Mouse (Mus musculus): ENCODE measurements around the gene Als2. TPM values are rescaled to one million over a fixed set of nuclear protein-coding genes. Genes with fewer than 3 reads are reported as not detected.
A peak's percentile ranks its signal among the peaks of the same experiment; 100 is the strongest.

Als2 gene
- polyA plus RNA-seq, 2 experiments = 3.7 to 4.1 TPM

- Histone ChIP-seq H3K4me1 (replicated peaks; ENCODE audit: control insufficient read depth in 2 of 2, insufficient read depth in 2 of 2, low read length in 1 of 2) (no peaks in the 10 kb centered on the region; a peak in 1 of 4 replicates), H3K9me3 (ENCODE audit: control insufficient read depth, low read length) (no peaks in the 10 kb centered on the region), H3K4me3 (ENCODE audit: insufficient read depth in 1 of 2, low read depth in 2 of 2, low read length in 2 of 2) (no peak overlapping the region), H3K9ac (replicated peaks) (no peak overlapping the region), H3K36me3 (replicated peaks; ENCODE audit: control insufficient read depth, insufficient read depth, low read depth) (no peaks in the 10 kb centered on the region), H3K27ac (no peak overlapping the region), H3K4me2 (ENCODE audit: low read depth) (no peak overlapping the region), H3K27me3 (ENCODE audit: control insufficient read depth, insufficient read depth, low read length) (no peaks in the 10 kb centered on the region)
- WGBS (ENCODE audit: insufficient replicate concordance) = 73% methylated on average over 7 of the region's 7 CpGs
- no peak for TF ChIP-seq EP300 (IDR thresholded peaks at IDR 0.05; ENCODE audit: low read depth)
- no peak for TF ChIP-seq CTCF (IDR thresholded peaks at IDR 0.05; ENCODE audit: low read depth)
- ATAC-seq (ENCODE audit: insufficient read depth) = no peak
- no peak for DNase-seq (ENCODE audit: low read depth in 3 of 3, low spot score in 3 of 3)
Observed at GRCm38 (mm10) chr1:59158498-59158897, 78.5 kb downstream of the Als2 start.

- H3K27me3 ChIP-seq (ENCODE audit: control insufficient read depth, insufficient read depth, low read length) = no peaks in the 10 kb centered on the region
- no peaks in the 10 kb centered on the region for H3K4me1 ChIP-seq (replicated peaks; ENCODE audit: control insufficient read depth in 2 of 2, insufficient read depth in 2 of 2, low read length in 1 of 2)
- ATAC-seq (ENCODE audit: insufficient read depth) (no peak), DNase-seq (ENCODE audit: low read depth in 3 of 3, low spot score in 3 of 3) (no peak)
- H3K4me2 ChIP-seq (ENCODE audit: low read depth) = no peak overlapping the region
- WGBS (ENCODE audit: insufficient replicate concordance) = 68% methylated on average over 4 of the region's 4 CpGs
- H3K9me3 ChIP-seq (ENCODE audit: control insufficient read depth, low read length) = no peaks in the 10 kb centered on the region
- H3K9ac ChIP-seq (replicated peaks) = no peak overlapping the region
- H3K36me3 ChIP-seq (replicated peaks; ENCODE audit: control insufficient read depth, insufficient read depth, low read depth) = no peaks in the 10 kb centered on the region
- no peak overlapping the region for H3K27ac ChIP-seq
- no peak for TF ChIP-seq EP300 (IDR thresholded peaks at IDR 0.05; ENCODE audit: low read depth)
- TF ChIP-seq CTCF (IDR thresholded peaks at IDR 0.05; ENCODE audit: low read depth) = no peak
- no peak overlapping the region for H3K4me3 ChIP-seq (ENCODE audit: insufficient read depth in 1 of 2, low read depth in 2 of 2, low read length in 2 of 2)
Observed at GRCm38 (mm10) chr1:59157846-59158245, 79.2 kb downstream of the Als2 start.

- no peaks in the 10 kb centered on the region for H3K36me3 ChIP-seq (replicated peaks; ENCODE audit: control insufficient read depth, insufficient read depth, low read depth)
- 62% methylated on average over 4 of the region's 4 CpGs for WGBS (ENCODE audit: insufficient replicate concordance)
Observed at GRCm38 (mm10) chr1:59152346-59152745, 84.7 kb downstream of the Als2 start.

GRCm38 (mm10) chr1:59150542-59150941, 86.5 kb downstream of the Als2 start:
- Histone ChIP-seq H3K27me3 (ENCODE audit: control insufficient read depth, insufficient read depth, low read length) (no peaks in the 10 kb centered on the region), H3K9ac (replicated peaks) (no peak overlapping the region), H3K36me3 (replicated peaks; ENCODE audit: control insufficient read depth, insufficient read depth, low read depth) (no peaks in the 10 kb centered on the region), H3K4me1 (replicated peaks; ENCODE audit: control insufficient read depth in 2 of 2, insufficient read depth in 2 of 2, low read length in 1 of 2) (peaks cover 0 to 2% of the 10 kb centered on the region in 2 experiments; a peak in 1 of 4 replicates), H3K27ac (no peak overlapping the region), H3K4me3 (ENCODE audit: insufficient read depth in 1 of 2, low read depth in 2 of 2, low read length in 2 of 2) (no peak overlapping the region), H3K9me3 (ENCODE audit: control insufficient read depth, low read length) (no peaks in the 10 kb centered on the region), H3K4me2 (ENCODE audit: low read depth) (no peak overlapping the region)
- ATAC-seq (ENCODE audit: insufficient read depth) (no peak), DNase-seq (ENCODE audit: low read depth in 3 of 3, low spot score in 3 of 3) (no peak)
- WGBS (ENCODE audit: insufficient replicate concordance) = 57% methylated on average over 5 of the region's 5 CpGs
- TF ChIP-seq EP300 (IDR thresholded peaks at IDR 0.05; ENCODE audit: low read depth) (no peak), CTCF (IDR thresholded peaks at IDR 0.05; ENCODE audit: low read depth) (no peak)

More at GRCm38 (mm10) chr1:59152346-59152745, 84.7 kb downstream of the Als2 start:
- Histone ChIP-seq H3K4me3 (ENCODE audit: insufficient read depth in 1 of 2, low read depth in 2 of 2, low read length in 2 of 2) (no peak overlapping the region), H3K4me1 (replicated peaks; ENCODE audit: control insufficient read depth in 2 of 2, insufficient read depth in 2 of 2, low read length in 1 of 2) (peaks cover 0 to 2% of the 10 kb centered on the region in 2 experiments; a peak in 1 of 4 replicates), H3K27ac (no peak overlapping the region), H3K9ac (replicated peaks) (no peak overlapping the region), H3K4me2 (ENCODE audit: low read depth) (no peak overlapping the region), H3K27me3 (ENCODE audit: control insufficient read depth, insufficient read depth, low read length) (no peaks in the 10 kb centered on the region), H3K9me3 (ENCODE audit: control insufficient read depth, low read length) (no peaks in the 10 kb centered on the region)
- DNase-seq (ENCODE audit: low read depth in 3 of 3, low spot score in 3 of 3) (no peak), ATAC-seq (ENCODE audit: insufficient read depth) (no peak)
- TF ChIP-seq EP300 (IDR thresholded peaks at IDR 0.05; ENCODE audit: low read depth) = no peak
- no peak for TF ChIP-seq CTCF (IDR thresholded peaks at IDR 0.05; ENCODE audit: low read depth)

GRCm38 (mm10) chr1:59144543-59144942, 92.5 kb downstream of the Als2 start:
- 75% methylated on average over 10 of the region's 10 CpGs for WGBS (ENCODE audit: insufficient replicate concordance)

More at GRCm38 (mm10) chr1:59144543-59144942, 92.5 kb downstream of the Als2 start:
- H3K4me3 ChIP-seq (ENCODE audit: insufficient read depth in 1 of 2, low read depth in 2 of 2, low read length in 2 of 2) = no peak overlapping the region
- no peaks in the 10 kb centered on the region for H3K9me3 ChIP-seq (ENCODE audit: control insufficient read depth, low read length)
- no peak overlapping the region for H3K27ac ChIP-seq
- no peaks in the 10 kb centered on the region for H3K27me3 ChIP-seq (ENCODE audit: control insufficient read depth, insufficient read depth, low read length)
- no peak for ATAC-seq (ENCODE audit: insufficient read depth)
- DNase-seq (ENCODE audit: low read depth in 3 of 3, low spot score in 3 of 3) = no peak
- no peak overlapping the region for H3K4me2 ChIP-seq (ENCODE audit: low read depth)
- no peaks in the 10 kb centered on the region for H3K36me3 ChIP-seq (replicated peaks; ENCODE audit: control insufficient read depth, insufficient read depth, low read depth)
- no peak overlapping the region for H3K9ac ChIP-seq (replicated peaks)
- TF ChIP-seq CTCF (IDR thresholded peaks at IDR 0.05; ENCODE audit: low read depth) (peak; percentile 54), EP300 (IDR thresholded peaks at IDR 0.05; ENCODE audit: low read depth) (no peak)
- H3K4me1 ChIP-seq (replicated peaks; ENCODE audit: control insufficient read depth in 2 of 2, insufficient read depth in 2 of 2, low read length in 1 of 2) = no peaks in the 10 kb centered on the region

Measured in liver, embryonic 14.5 days (tissue).